11 mouse cellular contexts compared by ENCODE assay signal in the genomic region with DNA sequence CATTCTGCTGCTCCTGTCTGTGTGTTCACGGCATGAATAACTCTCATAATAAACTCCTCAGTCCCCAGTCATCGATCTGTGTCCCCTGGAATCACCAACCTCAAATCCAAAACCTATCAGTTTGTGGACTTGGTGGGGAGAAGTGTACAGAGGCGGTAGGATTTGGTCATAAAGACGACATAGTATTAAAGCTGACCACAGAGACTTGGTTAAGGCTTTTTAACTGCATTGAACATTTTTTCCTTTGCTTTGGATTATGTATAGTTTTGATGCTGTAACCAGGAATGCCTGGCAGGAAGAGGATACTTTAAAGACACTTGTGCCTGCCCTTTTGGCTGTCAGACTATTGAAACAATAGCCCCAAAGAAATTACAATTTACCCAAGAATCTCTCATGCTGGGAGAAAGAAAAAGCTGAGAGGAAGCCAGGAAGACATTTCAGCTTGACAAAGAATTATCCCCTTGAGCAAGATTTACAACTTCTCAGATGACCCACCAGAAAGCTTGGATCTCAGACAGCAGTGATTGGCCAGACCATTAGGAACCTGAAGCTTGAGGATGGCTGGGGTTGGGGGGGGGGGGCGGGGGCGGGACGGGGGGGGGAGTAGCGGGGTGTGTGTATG. TPM values are rescaled to one million over a fixed set of nuclear protein-coding genes. Genes with fewer than 3 reads are reported as not detected.
DNase-seq lines count a peak whose midpoint lies in the region; ATAC-seq and TF ChIP-seq lines count a peak whose summit lies in the region.
"Had no signal": no experiment of that assay in that cellular context is flagged by ENCODE, and none has a peak within 500 bp of the region (broad histone marks: within the 10 kb centered on the region; RNA-seq: fewer than 3 reads in every experiment).

No protein-coding gene starts in this region.

- no peak for TF ChIP-seq POLR2A in heart, adult 2 months (IDR thresholded peaks at IDR 0.05; ENCODE audit: insufficient read depth, low read depth, low read length)

- no peak for TF ChIP-seq EP300 in heart, adult 2 months (IDR thresholded peaks at IDR 0.05; ENCODE audit: insufficient read depth, low read depth, low read length)
- no peak for TF ChIP-seq EP300 in stomach, postnatal 0 days (optimal IDR thresholded peaks at IDR 0.05)

- no peaks in the 10 kb centered on the region for H3K36me3 ChIP-seq in heart, embryonic 11.5 days (ENCODE audit: control insufficient read depth, insufficient read depth, low read length)
- H3K36me3 ChIP-seq in heart, adult 2 months (ENCODE audit: control insufficient read depth, insufficient read depth, low read length): no peaks in the 10 kb centered on the region
- no peaks in the 10 kb centered on the region for H3K36me3 ChIP-seq in lung, embryonic 16.5 days (ENCODE audit: control insufficient read depth, insufficient read depth, low read length)
- H3K36me3 ChIP-seq in stomach, postnatal 0 days (ENCODE audit: control insufficient read depth, insufficient read depth, low read length): no peaks in the 10 kb centered on the region
- H3K36me3 ChIP-seq: heart, embryonic 15.5 days had no signal

- peaks cover 39% of the 10 kb centered on the region for H3K9me3 ChIP-seq in heart, embryonic 11.5 days (replicated peaks; ENCODE audit: control insufficient read depth, low read length)
- H3K9me3 ChIP-seq in lung, embryonic 16.5 days (ENCODE audit: control insufficient read depth, low read length): peaks cover 35% of the 10 kb centered on the region
- H3K9me3 ChIP-seq in stomach, postnatal 0 days (ENCODE audit: control insufficient read depth, low read length): peaks cover 18% of the 10 kb centered on the region

- H3K4me1 ChIP-seq in heart, embryonic 11.5 days (ENCODE audit: control insufficient read depth, insufficient read depth, low read length): no peaks in the 10 kb centered on the region
- H3K4me1 ChIP-seq in heart, adult 2 months (ENCODE audit: control insufficient read depth, insufficient read depth, low read length): no peaks in the 10 kb centered on the region
- no peaks in the 10 kb centered on the region for H3K4me1 ChIP-seq in lung, embryonic 16.5 days (replicated peaks; ENCODE audit: control insufficient read depth, insufficient read depth, low read length)
- no peaks in the 10 kb centered on the region for H3K4me1 ChIP-seq in stomach, postnatal 0 days (replicated peaks; ENCODE audit: control insufficient read depth, insufficient read depth)
- H3K4me1 ChIP-seq: heart, embryonic 15.5 days had no signal

- H3K27me3 ChIP-seq in heart, embryonic 11.5 days (ENCODE audit: control insufficient read depth, insufficient read depth, low read length): no peaks in the 10 kb centered on the region
- H3K27me3 ChIP-seq in heart, adult 2 months (ENCODE audit: control insufficient read depth, insufficient read depth, low read length): peaks cover 2% of the 10 kb centered on the region; the same call in 1 of the 2 replicates
- H3K27me3 ChIP-seq in lung, embryonic 16.5 days (ENCODE audit: control insufficient read depth, insufficient read depth, low read depth, low read length): no peaks in the 10 kb centered on the region
- no peaks in the 10 kb centered on the region for H3K27me3 ChIP-seq in stomach, postnatal 0 days (ENCODE audit: control insufficient read depth, insufficient read depth, low read length)
- H3K27me3 ChIP-seq: heart, embryonic 15.5 days had no signal

- no peak overlapping the region for H3K4me2 ChIP-seq in heart, embryonic 11.5 days
- no peak overlapping the region for H3K4me2 ChIP-seq in lung, embryonic 16.5 days (ENCODE audit: low read depth, low read length)
- H3K4me2 ChIP-seq in stomach, postnatal 0 days (replicated peaks; ENCODE audit: low read depth): no peak overlapping the region
- H3K4me2 ChIP-seq: heart, embryonic 15.5 days had no signal

- TF ChIP-seq CTCF in heart, adult 2 months (IDR thresholded peaks at IDR 0.05): no peak
- no peak for TF ChIP-seq CTCF in stomach, postnatal 0 days (IDR thresholded peaks at IDR 0.05; ENCODE audit: low read depth)

- H3K79me2 ChIP-seq in heart, adult 2 months (replicated peaks; ENCODE audit: control insufficient read depth, insufficient read depth, low read length): no peaks in the 10 kb centered on the region

- 52% methylated on average over 8 of the region's 8 CpGs for WGBS in heart, embryonic 11.5 days (ENCODE audit: insufficient replicate concordance)
- 45% methylated on average over 8 of the region's 8 CpGs for WGBS in heart, adult 2 months
- WGBS in lung, embryonic 16.5 days: 55% methylated on average over 8 of the region's 8 CpGs
- 60% methylated on average over 8 of the region's 8 CpGs for WGBS in stomach, postnatal 0 days

- no peak overlapping the region for H3K27ac ChIP-seq in heart, embryonic 11.5 days (ENCODE audit: low read depth, low read length)
- H3K27ac ChIP-seq in heart, adult 2 months: no peak overlapping the region
- H3K27ac ChIP-seq in lung, embryonic 16.5 days (ENCODE audit: low read length): no peak overlapping the region
- H3K27ac ChIP-seq in stomach, postnatal 0 days (replicated peaks): no peak overlapping the region
- H3K27ac ChIP-seq: heart, embryonic 15.5 days had no signal

- intact Hi-C loops in heart, adult 2 months (cut with DNase I): no loop called here

- no peak overlapping the region for H3K9ac ChIP-seq in heart, embryonic 11.5 days (ENCODE audit: low read depth, low read length)
- no peak overlapping the region for H3K9ac ChIP-seq in heart, adult 2 months (ENCODE audit: low read depth, low read length)
- no peak overlapping the region for H3K9ac ChIP-seq in lung, embryonic 16.5 days (ENCODE audit: low read length)
- H3K9ac ChIP-seq in stomach, postnatal 0 days (ENCODE audit: low read length): no peak overlapping the region
- H3K9ac ChIP-seq: forebrain, postnatal 0 days; heart, embryonic 15.5 days had no signal

- 0 out of 2 replicates have a peak, but pooled peaks have one; percentile 12 for ATAC-seq in heart, embryonic 11.5 days (replicated peaks; ENCODE audit: insufficient number of reproducible peaks, low FRiP score, low TSS enrichment)
- ATAC-seq in lung, embryonic 16.5 days (ENCODE audit: low read depth): peak; percentile 16
- peak; percentile 16 for ATAC-seq in inflammation-experienced regulatory T-cells, adult 6 months
- ATAC-seq in stomach, postnatal 0 days (ENCODE audit: low FRiP score, low TSS enrichment): peak; percentile 36; the same call in 1 of the 2 replicates

- DNase-seq in heart, adult 2 months: no peak
- no peak for DNase-seq in lung, postnatal 36 days
- DNase-seq in stomach, postnatal 0 days (ENCODE audit: low spot score): no peak
- no peak for DNase-seq in spleen, postnatal 10 days (ENCODE audit: low spot score in 2 of 2)
- no peak for DNase-seq in gastrocnemius, postnatal 4 days (ENCODE audit: low spot score in 2 of 2)
- DNase-seq: forebrain, postnatal 0 days; left cerebral cortex, postnatal 4 days had no signal

- H3K4me3 ChIP-seq in heart, embryonic 11.5 days (ENCODE audit: low read depth, low read length): no peak overlapping the region
- no peak overlapping the region for H3K4me3 ChIP-seq in heart, adult 2 months
- no peak overlapping the region for H3K4me3 ChIP-seq in lung, embryonic 16.5 days (ENCODE audit: low read length)
- no peak overlapping the region for H3K4me3 ChIP-seq in stomach, postnatal 0 days (ENCODE audit: low read depth, low read length)
- H3K4me3 ChIP-seq: heart, embryonic 15.5 days had no signal

RNA-seq across cellular contexts. Expression of a gene that starts 56.2 kb away (rescaled TPM):
- 0.20 TPM in 1 of 2 replicates, not detected in the other for polyA plus RNA-seq in heart, embryonic 11.5 days (2014; fragmentation: Nextera tagmentation; extraction: Ambion mirVana)
- under 1 TPM; 0.27 to 0.42 TPM for total RNA-seq in heart, adult 2 months (2021)
- not detected in 2 replicates for polyA plus RNA-seq in heart, adult 2 months (2012; rRNA removed)
- polyA plus RNA-seq in lung, embryonic 16.5 days (2015; fragmentation: Nextera tagmentation; extraction: Ambion mirVana): 0.25 TPM in 1 of 2 replicates, not detected in the other
- polyA plus RNA-seq in inflammation-experienced regulatory T-cells, adult 6 months (2017; shearing (Covaris generic)): not detected
- polyA plus RNA-seq in stomach, postnatal 0 days (2015; fragmentation: Nextera tagmentation; extraction: Ambion mirVana): not detected in 2 replicates
- total RNA-seq in gastrocnemius, postnatal 4 days (2021): not detected
- total RNA-seq: forebrain, postnatal 0 days; left cerebral cortex, postnatal 4 days had no signal
- polyA plus RNA-seq: forebrain, postnatal 0 days; heart, embryonic 15.5 days had no signal
